Mouse (Mus musculus) liver, embryonic 14.5 days (tissue): ENCODE measurements around the gene Olfr279. TPM values are rescaled to one million over a fixed set of nuclear protein-coding genes. Genes with fewer than 3 reads are reported as not detected.

Source experiments
- ATAC-seq: fragments of 200-750 bp; cut with Nextera tagmentation; 2 replicates; pipeline ENCODE4 v1.8.0; 2017; ENCODE audit warnings: moderate number of reproducible peaks, mild to moderate bottlenecking, moderate library complexity; ENCODE audit not compliant: insufficient read depth
- DNase-seq, 3 experiments: peaks; one replicate each; pipeline ENCODE4 v3.0.0-alpha.2; 2012 to 2013; ENCODE audit warnings: low read depth in 3 of 3, low spot score in 3 of 3
- H3K27ac ChIP-seq: fragments of 300-500 bp; sonication (generic); 2 replicates; pipeline ENCODE4 v1.5.1; 2014; ENCODE audit warnings: moderate library complexity, mild to moderate bottlenecking, control low read depth, inconsistent platforms
- H3K27me3 ChIP-seq: fragments of 300-500 bp; sonication (generic); 2 replicates; pipeline ENCODE4 v1.6.1; 2014; ENCODE audit warnings: mild to moderate bottlenecking, low read length, moderate library complexity; ENCODE audit not compliant: control insufficient read depth, insufficient read depth
- H3K36me3 ChIP-seq: fragments of 300-500 bp; sonication (generic); replicated peaks from 2 replicates; pipeline ENCODE4 v1.6.1; 2014; ENCODE audit warnings: low read depth; ENCODE audit not compliant: control insufficient read depth, insufficient read depth
- H3K4me1 ChIP-seq, 2 experiments: fragments of 200-500 bp in 1 of 2; fragments of 300-500 bp in 1 of 2; sonication (generic) in 1 of 2; replicated peaks; 2 replicates each; pipeline ENCODE4 v1.6.1; 2012 to 2014; ENCODE audit warnings: antibody characterized with exemption in 1 of 2, inconsistent platforms in 1 of 2, low read length in 1 of 2; ENCODE audit not compliant: control insufficient read depth in 2 of 2, insufficient read depth in 2 of 2
- H3K4me2 ChIP-seq: fragments of 300-500 bp; sonication (generic); 2 replicates; pipeline ENCODE4 v1.6.1; 2014; ENCODE audit warnings: low read depth, mild to moderate bottlenecking, control low read depth, moderate library complexity
- H3K4me3 ChIP-seq, 2 experiments: fragments of 200-500 bp in 1 of 2; fragments of 300-500 bp in 1 of 2; sonication (generic) in 1 of 2; 2 replicates each; pipeline ENCODE4 v1.5.1; 2012 to 2014; ENCODE audit warnings: low read depth in 2 of 2, low read length in 2 of 2, mild to moderate bottlenecking in 2 of 2, control low read depth in 1 of 2, inconsistent platforms in 1 of 2, moderate library complexity in 1 of 2; ENCODE audit not compliant: insufficient read depth in 1 of 2
- H3K9ac ChIP-seq: fragments of 300-500 bp; sonication (generic); replicated peaks from 2 replicates; pipeline ENCODE4 v1.6.1; 2014; ENCODE audit warnings: mild to moderate bottlenecking, control low read depth, moderate library complexity
- H3K9me3 ChIP-seq: fragments of 300-500 bp; sonication (generic); 2 replicates; pipeline ENCODE4 v1.6.1; 2016; ENCODE audit warnings: low read length, mixed read lengths; ENCODE audit not compliant: control insufficient read depth
- CTCF ChIP-seq: IDR thresholded peaks from 2 replicates; pipeline ENCODE4 v1.5.1; 2016; ENCODE audit warnings: antibody characterized with exemption, low read depth, control low read depth
- EP300 ChIP-seq: IDR thresholded peaks from 2 replicates; pipeline ENCODE4 v1.6.1; 2016; ENCODE audit warnings: antibody characterized with exemption, low read depth
- WGBS: fragments of 180-500 bp; shearing (Covaris S2); extraction: QIAGEN DNeasy Blood & Tissue Kit; methylation state at CpG from one replicate; pipeline ENCODE4 v1.1.7; 2014; ENCODE audit not compliant: insufficient replicate concordance; 5-methylcytosine and 5-hydroxymethylcytosine counted together
- polyA plus RNA-seq, 2 experiments: library from polyadenylated mRNA; depleted of rRNA in 1 of 2; stranded (reverse) in 1 of 2; unstranded in 1 of 2; fragments of >200 nt; fragmentation: Nextera tagmentation in 1 of 2; extraction: Ambion mirVana in 1 of 2; gene quantifications; 2 replicates each; pipeline versions ENCODE4 v1.2.1 to v1.2.3; 2012 to 2014

Gene Olfr279
- polyA plus RNA-seq, 2 experiments: not detected

DNA sequence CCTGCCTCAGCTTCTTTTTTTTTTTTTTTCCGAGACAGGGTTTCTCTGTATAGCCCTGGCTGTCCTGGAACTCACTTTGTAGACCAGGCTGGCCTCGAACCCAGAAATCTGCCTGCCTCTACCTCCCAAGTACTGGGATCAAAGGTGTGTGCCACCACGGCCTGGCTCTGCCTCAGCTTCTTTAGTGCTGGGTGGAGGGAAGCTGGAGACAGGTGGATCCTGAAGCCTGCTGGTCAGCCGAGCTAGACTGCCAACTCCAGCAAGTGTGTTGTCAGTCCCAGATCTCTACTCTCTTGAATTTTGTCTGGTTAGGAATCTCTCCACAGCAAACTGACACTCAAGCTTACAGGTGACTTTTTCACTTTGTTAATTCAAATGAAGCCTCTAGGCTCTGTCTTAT is 43.7 kb downstream of the Olfr279 start:
- H3K4me3 ChIP-seq: no peak overlapping the region
- H3K36me3 ChIP-seq: peaks cover 13% of the 10 kb centered on the region
- H3K27me3 ChIP-seq: no peaks in the 10 kb centered on the region
- TF ChIP-seq CTCF (no peak), EP300 (no peak)
- H3K9me3 ChIP-seq: no peaks in the 10 kb centered on the region
- DNase-seq: no peak
- no peak overlapping the region for H3K9ac ChIP-seq
- H3K4me2 ChIP-seq: no peak overlapping the region
- H3K4me1 ChIP-seq: peaks cover 3 to 6% of the 10 kb centered on the region in 2 experiments
- 75% methylated on average over 4 of the region's 4 CpGs for WGBS
- ATAC-seq: no peak
- H3K27ac ChIP-seq: no peak overlapping the region

DNA sequence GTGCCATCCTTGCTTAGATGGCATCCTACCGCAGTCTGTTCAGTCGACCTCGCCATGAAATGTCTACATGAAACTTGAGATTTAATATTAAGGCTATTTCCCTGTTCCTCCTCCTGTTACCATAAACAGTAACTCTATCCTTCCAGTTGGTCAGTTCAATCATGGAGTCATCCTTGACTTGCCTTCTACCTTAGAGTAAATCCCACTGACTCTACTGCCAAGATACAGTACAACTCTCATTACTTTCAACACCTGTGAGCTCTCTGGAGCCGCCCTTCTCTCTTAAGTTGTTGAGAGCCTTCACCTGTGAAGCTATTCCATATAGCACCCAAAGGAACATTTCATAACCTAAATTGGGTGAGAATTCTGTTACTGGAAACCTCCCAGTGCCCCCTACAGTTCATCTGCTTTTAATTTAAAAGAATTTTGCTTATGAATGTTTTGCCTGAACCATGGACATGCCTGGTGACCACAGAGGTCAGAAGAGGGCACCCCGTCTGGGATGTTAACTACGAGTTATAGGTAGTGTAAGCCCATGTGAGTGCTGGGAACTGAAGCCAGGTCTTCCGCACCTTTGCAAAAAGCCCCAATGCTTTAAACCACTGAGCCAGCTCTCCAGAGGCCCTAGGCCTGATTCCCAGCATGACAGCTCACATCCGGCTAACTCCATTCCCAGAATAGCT is 44.8 kb downstream of the Olfr279 start:
- TF ChIP-seq EP300: no peak
- TF ChIP-seq CTCF: no peak
- peaks cover 3 to 6% of the 10 kb centered on the region in 2 experiments for H3K4me1 ChIP-seq
- H3K4me2 ChIP-seq: no peak overlapping the region
- H3K36me3 ChIP-seq: peaks cover 16% of the 10 kb centered on the region
- no peak overlapping the region for H3K9ac ChIP-seq
- H3K27me3 ChIP-seq: no peaks in the 10 kb centered on the region
- H3K27ac ChIP-seq: no peak overlapping the region
- no peak for ATAC-seq
- no peak overlapping the region for H3K4me3 ChIP-seq
- DNase-seq: no peak
- no peaks in the 10 kb centered on the region for H3K9me3 ChIP-seq
- WGBS: 83% methylated on average over 8 of the region's 8 CpGs

DNA sequence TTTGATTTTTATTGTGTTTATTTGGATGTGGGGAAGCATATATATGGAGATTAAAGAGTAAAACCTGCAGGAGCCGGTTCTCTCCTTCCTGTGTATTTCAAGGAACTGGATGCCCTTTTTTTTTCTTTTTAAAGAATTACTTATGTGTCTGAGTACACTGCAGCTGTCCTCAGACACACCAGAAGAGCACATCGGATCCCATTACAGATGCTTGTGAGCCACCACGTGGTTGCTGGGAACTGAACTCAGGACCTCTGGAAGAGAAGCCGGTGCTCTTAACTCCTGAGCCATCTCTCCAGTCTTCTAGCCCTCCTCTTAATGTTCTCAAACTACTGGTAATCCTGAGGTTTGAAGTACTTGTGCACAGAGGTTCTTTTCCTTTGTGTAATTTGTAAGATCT is 45.7 kb downstream of the Olfr279 start:
- H3K4me1 ChIP-seq: no peaks in the 10 kb centered on the region; a peak in 3 of 4 replicates
- no peak overlapping the region for H3K4me3 ChIP-seq
- no peak overlapping the region for H3K4me2 ChIP-seq
- peaks cover 24% of the 10 kb centered on the region for H3K36me3 ChIP-seq
- 63% methylated on average over 4 of the region's 4 CpGs for WGBS
- no peak for DNase-seq
- H3K27me3 ChIP-seq: no peaks in the 10 kb centered on the region
- H3K9me3 ChIP-seq: no peaks in the 10 kb centered on the region
- no peak overlapping the region for H3K27ac ChIP-seq
- H3K9ac ChIP-seq: no peak overlapping the region
- TF ChIP-seq EP300: no peak
- no peak for TF ChIP-seq CTCF
- no peak for ATAC-seq

DNA sequence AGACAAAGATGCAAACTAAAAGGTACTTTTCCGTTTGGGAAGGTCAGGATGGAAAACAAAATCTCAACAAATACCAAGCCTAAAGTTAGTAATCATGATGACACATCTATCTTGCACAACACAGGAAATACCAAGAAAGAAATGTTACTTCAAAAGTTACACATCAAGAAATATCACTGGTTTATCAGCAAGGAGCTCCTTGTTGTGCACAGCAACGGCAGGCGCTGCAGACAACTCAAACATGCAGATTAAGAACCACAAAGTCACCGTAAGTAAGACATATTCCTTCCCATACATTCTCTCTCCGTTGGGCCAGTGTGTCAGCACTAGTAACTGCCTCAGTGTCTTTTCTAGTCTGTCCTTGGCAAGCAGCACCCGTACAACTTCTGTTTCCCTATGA is 48.9 kb downstream of the Olfr279 start:
- Histone ChIP-seq H3K4me2 (no peak overlapping the region), H3K4me3 (no peak overlapping the region), H3K9me3 (no peaks in the 10 kb centered on the region), H3K36me3 (peaks cover 55% of the 10 kb centered on the region), H3K9ac (no peak overlapping the region), H3K27me3 (no peaks in the 10 kb centered on the region), H3K27ac (no peak overlapping the region), H3K4me1 (no peaks in the 10 kb centered on the region)
- TF ChIP-seq EP300: no peak
- TF ChIP-seq CTCF: no peak
- 36% methylated on average over 6 of the region's 6 CpGs for WGBS
- ATAC-seq (no peak), DNase-seq (no peak)

DNA sequence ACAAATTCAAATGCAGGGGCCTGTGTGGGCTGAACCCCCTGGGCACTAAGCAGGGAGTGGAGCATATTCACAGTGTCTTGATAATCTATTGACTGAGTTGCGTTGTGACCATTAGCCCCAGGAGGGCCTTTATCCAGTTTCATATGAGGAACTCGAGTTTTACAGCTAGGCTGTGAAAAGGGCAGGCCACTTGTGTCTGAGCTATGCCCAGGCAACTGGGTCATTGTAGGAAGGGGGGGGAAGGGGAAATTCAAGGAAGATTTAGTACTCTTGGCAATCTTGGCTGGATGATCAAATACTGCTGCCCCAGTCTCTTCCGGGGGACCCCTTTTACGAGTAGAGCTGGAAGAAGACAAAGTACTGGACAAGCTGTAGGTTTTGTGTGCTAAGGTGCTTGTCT is 51.1 kb downstream of the Olfr279 start:
- WGBS: 86% methylated on average over 4 of the region's 4 CpGs
- ATAC-seq: no peak
- H3K36me3 ChIP-seq: peaks cover 71% of the 10 kb centered on the region

More for the DNA sequence above, 51.1 kb downstream of the Olfr279 start:
- Histone ChIP-seq H3K4me2 (no peak overlapping the region), H3K4me3 (no peak overlapping the region), H3K27me3 (no peaks in the 10 kb centered on the region), H3K4me1 (no peaks in the 10 kb centered on the region), H3K27ac (no peak overlapping the region), H3K9me3 (no peaks in the 10 kb centered on the region), H3K9ac (no peak overlapping the region)
- DNase-seq: no peak
- no peak for TF ChIP-seq CTCF
- no peak for TF ChIP-seq EP300
